Mouse (Mus musculus) embryonic facial prominence, embryonic 13.5 days (tissue): ENCODE results near the gene Ctnnbl1. TPM values are rescaled to one million over a fixed set of nuclear protein-coding genes. Genes with fewer than 3 reads are reported as not detected.

Source experiments
- ATAC-seq: fragments of 200-750 bp; cut with Nextera tagmentation; 2 replicates; pipeline ENCODE4 v1.8.0; 2017; ENCODE audit warnings: low read depth; ENCODE audit not compliant: insufficient number of reproducible peaks, insufficient read depth, low FRiP score, low TSS enrichment
- H3K27ac ChIP-seq: fragments of 300-500 bp; sonication (generic); 2 replicates; pipeline ENCODE4 v1.5.1; 2015; ENCODE audit warnings: moderate library complexity, mild to moderate bottlenecking, inconsistent platforms
- H3K27me3 ChIP-seq: fragments of 300-500 bp; sonication (generic); 2 replicates; pipeline ENCODE4 v1.6.1; 2015; ENCODE audit warnings: mild to moderate bottlenecking, inconsistent platforms
- H3K36me3 ChIP-seq: fragments of 300-500 bp; sonication (generic); 2 replicates; pipeline ENCODE4 v1.6.1; 2015; ENCODE audit warnings: mild to moderate bottlenecking, inconsistent platforms
- H3K4me1 ChIP-seq: fragments of 300-500 bp; sonication (generic); 2 replicates; pipeline ENCODE4 v1.6.1; 2015; ENCODE audit warnings: inconsistent platforms
- H3K4me2 ChIP-seq: fragments of 300-500 bp; sonication (generic); 2 replicates; pipeline ENCODE4 v1.6.1; 2015; ENCODE audit warnings: moderate library complexity, mild to moderate bottlenecking, inconsistent platforms
- H3K4me3 ChIP-seq: fragments of 300-500 bp; sonication (generic); 2 replicates; pipeline ENCODE4 v1.5.1; 2015; ENCODE audit warnings: mild to moderate bottlenecking, inconsistent platforms
- H3K9ac ChIP-seq: fragments of 300-500 bp; sonication (generic); 2 replicates; pipeline ENCODE4 v1.6.1; 2015; ENCODE audit warnings: mild to moderate bottlenecking, inconsistent platforms
- H3K9me3 ChIP-seq: fragments of 300-500 bp; sonication (generic); 2 replicates; pipeline ENCODE4 v1.6.1; 2016; ENCODE audit warnings: inconsistent platforms
- WGBS: fragments of 180-500 bp; shearing (Covaris S2); methylation state at CpG from one replicate; pipeline ENCODE4 v1.1.7; 2015; ENCODE audit warnings: mixed read lengths; 5-methylcytosine and 5-hydroxymethylcytosine counted together
- polyA plus RNA-seq: library from polyadenylated mRNA; unstranded; fragments of >200 nt; fragmentation: Nextera tagmentation; extraction: Ambion mirVana; gene quantifications from 2 replicates; pipeline ENCODE4 v1.2.1, GENCODE M21; 2015

The Ctnnbl1 gene
- polyA plus RNA-seq, 1 experiment from 2014 or later, result 68.9 TPM

- H3K4me2 ChIP-seq, result no peak overlapping the region
- H3K4me1 ChIP-seq, result peaks cover 26% of the 10 kb centered on the region
- no peaks in the 10 kb centered on the region for H3K9me3 ChIP-seq
- ATAC-seq, result no peak
- no peak overlapping the region for H3K27ac ChIP-seq
- 47% methylated on average over 22 of the region's 22 CpGs for WGBS
- H3K27me3 ChIP-seq, result no peaks in the 10 kb centered on the region
- H3K4me3 ChIP-seq, result no peak overlapping the region
- no peaks in the 10 kb centered on the region for H3K36me3 ChIP-seq
- 0 out of 2 replicates have a peak overlapping the region, but pooled peaks have one; percentile 21 for H3K9ac ChIP-seq
These were observed 14.6 kb downstream of the Ctnnbl1 start for GRCm38 (mm10) chr2:157751589-157752373.

GRCm38 (mm10) chr2:157752374-157752743 lies 15.2 kb downstream of the Ctnnbl1 start:
- no peak overlapping the region for H3K4me2 ChIP-seq
- ATAC-seq, result no peak
- 60% methylated on average over 7 of the region's 7 CpGs for WGBS
- no peak overlapping the region for H3K9ac ChIP-seq
- H3K36me3 ChIP-seq, result no peaks in the 10 kb centered on the region
- no peaks in the 10 kb centered on the region for H3K27me3 ChIP-seq
- H3K4me1 ChIP-seq, result peaks cover 26% of the 10 kb centered on the region
- H3K9me3 ChIP-seq, result no peaks in the 10 kb centered on the region
- no peak overlapping the region for H3K4me3 ChIP-seq
- no peak overlapping the region for H3K27ac ChIP-seq

- Histone ChIP-seq H3K4me2 (no peak overlapping the region), H3K9me3 (no peaks in the 10 kb centered on the region), H3K27ac (no peak overlapping the region), H3K4me1 (peaks cover 23% of the 10 kb centered on the region), H3K9ac (no peak overlapping the region), H3K27me3 (no peaks in the 10 kb centered on the region), H3K36me3 (no peaks in the 10 kb centered on the region), H3K4me3 (no peak overlapping the region)
- ATAC-seq, result no peak
- 76% methylated on average over 7 of the region's 7 CpGs for WGBS
These were observed 18.6 kb downstream of the Ctnnbl1 start for GRCm38 (mm10) chr2:157755771-157756170.

DNA sequence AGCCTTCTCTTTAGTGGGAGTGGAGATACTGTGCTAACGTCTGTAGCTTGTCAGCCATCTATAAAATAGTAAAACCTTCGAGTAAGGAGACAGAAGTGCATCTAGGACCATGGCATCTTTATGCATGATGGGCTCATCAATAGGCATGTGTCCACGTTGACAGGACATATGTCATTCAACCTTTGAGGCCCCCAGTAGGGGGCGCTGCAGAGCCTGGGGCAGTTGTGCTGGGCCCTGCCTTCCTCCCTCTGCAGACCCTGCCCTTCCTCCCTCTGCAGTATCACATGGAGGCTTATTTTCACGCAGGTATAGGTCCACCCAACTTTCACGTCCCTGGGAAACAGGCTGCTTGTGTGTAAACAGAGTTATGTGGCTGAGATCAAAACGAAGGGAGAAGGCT lies 19.0 kb downstream of the Ctnnbl1 start:
- Histone ChIP-seq H3K36me3 (no peaks in the 10 kb centered on the region), H3K4me2 (no peak overlapping the region), H3K9me3 (no peaks in the 10 kb centered on the region), H3K9ac (no peak overlapping the region), H3K27me3 (no peaks in the 10 kb centered on the region), H3K4me1 (peaks cover 19% of the 10 kb centered on the region), H3K27ac (no peak overlapping the region), H3K4me3 (no peak overlapping the region)
- WGBS, result 74% methylated on average over 7 of the region's 7 CpGs
- ATAC-seq, result no peak

- H3K27ac ChIP-seq, result no peak overlapping the region
- H3K27me3 ChIP-seq, result no peaks in the 10 kb centered on the region
- no peak overlapping the region for H3K4me2 ChIP-seq
- H3K36me3 ChIP-seq, result no peaks in the 10 kb centered on the region
- 0 out of 2 replicates have a peak, but pooled peaks cover 4% of the 10 kb centered on the region for H3K4me1 ChIP-seq
- no peak for ATAC-seq
- no peak overlapping the region for H3K9ac ChIP-seq
- H3K4me3 ChIP-seq, result no peak overlapping the region
- no peaks in the 10 kb centered on the region for H3K9me3 ChIP-seq
- WGBS, result 93% methylated on average over 5 of the region's 5 CpGs
These were observed 21.2 kb downstream of the Ctnnbl1 start for GRCm38 (mm10) chr2:157758395-157758794.

DNA sequence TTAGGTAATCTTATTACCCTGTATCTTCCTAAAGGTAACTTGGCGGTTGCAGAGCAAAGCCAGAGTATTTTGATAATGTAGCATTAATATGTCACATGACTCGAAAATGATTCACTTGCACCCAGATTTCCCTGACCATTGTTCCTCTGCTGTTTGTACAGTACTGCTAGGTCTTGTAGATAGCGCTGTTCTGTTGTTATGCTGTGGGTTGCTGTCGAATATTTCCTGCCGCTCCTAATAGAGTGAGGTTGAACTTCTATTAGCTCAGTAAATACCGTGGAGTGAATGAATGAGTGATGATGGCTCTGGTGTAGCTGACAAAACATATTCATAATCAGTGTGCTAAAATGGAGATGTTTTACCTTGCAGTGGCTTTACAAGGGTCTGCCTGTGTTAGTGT lies 22.5 kb downstream of the Ctnnbl1 start:
- 86% methylated on average over 6 of the region's 6 CpGs for WGBS
- no peak overlapping the region for H3K9ac ChIP-seq
- no peak overlapping the region for H3K4me2 ChIP-seq
- H3K36me3 ChIP-seq, result no peaks in the 10 kb centered on the region
- no peak overlapping the region for H3K4me3 ChIP-seq
- no peak overlapping the region for H3K27ac ChIP-seq
- no peak for ATAC-seq
- H3K9me3 ChIP-seq, result no peaks in the 10 kb centered on the region
- no peaks in the 10 kb centered on the region for H3K27me3 ChIP-seq
- 0 out of 2 replicates have a peak, but pooled peaks cover 4% of the 10 kb centered on the region for H3K4me1 ChIP-seq

- no peak overlapping the region for H3K4me3 ChIP-seq
- H3K4me1 ChIP-seq, result peaks cover 27% of the 10 kb centered on the region
- no peak for ATAC-seq
- H3K4me2 ChIP-seq, result no peak overlapping the region
- WGBS, result 90% methylated on average over 4 of the region's 4 CpGs
- H3K27ac ChIP-seq, result no peak overlapping the region
- no peaks in the 10 kb centered on the region for H3K9me3 ChIP-seq
- no peaks in the 10 kb centered on the region for H3K27me3 ChIP-seq
- H3K9ac ChIP-seq, result no peak overlapping the region
- no peaks in the 10 kb centered on the region for H3K36me3 ChIP-seq
These were observed 25.7 kb downstream of the Ctnnbl1 start for GRCm38 (mm10) chr2:157762903-157763302.

DNA sequence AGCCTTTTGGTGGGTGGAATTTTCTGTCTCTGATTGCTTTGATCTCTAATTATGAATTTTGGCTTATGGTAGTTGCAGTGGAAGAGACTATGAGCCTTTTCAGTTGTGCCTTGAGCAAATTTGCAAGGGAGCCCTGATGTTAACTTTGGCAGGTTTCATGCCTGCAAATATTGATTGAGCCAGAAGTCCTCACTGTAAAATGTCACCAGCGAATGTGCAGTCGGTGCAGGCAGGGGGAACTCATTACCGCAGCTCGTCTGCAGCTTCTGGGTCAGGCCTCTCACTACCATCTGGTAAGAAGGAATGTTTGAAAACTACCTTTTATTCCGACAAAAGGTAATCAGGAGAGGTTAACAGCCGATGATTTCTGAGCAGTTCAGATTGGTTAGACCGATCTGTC lies 29.4 kb downstream of the Ctnnbl1 start:
- H3K36me3 ChIP-seq, result no peaks in the 10 kb centered on the region
- peaks cover 40% of the 10 kb centered on the region for H3K4me1 ChIP-seq
- ATAC-seq, result no peak
- H3K9ac ChIP-seq, result no peak overlapping the region
- 52% methylated on average over 7 of the region's 7 CpGs for WGBS
- no peak overlapping the region for H3K4me2 ChIP-seq
- no peaks in the 10 kb centered on the region for H3K9me3 ChIP-seq
- H3K27ac ChIP-seq, result no peak overlapping the region
- H3K27me3 ChIP-seq, result no peaks in the 10 kb centered on the region
- H3K4me3 ChIP-seq, result no peak overlapping the region

DNA sequence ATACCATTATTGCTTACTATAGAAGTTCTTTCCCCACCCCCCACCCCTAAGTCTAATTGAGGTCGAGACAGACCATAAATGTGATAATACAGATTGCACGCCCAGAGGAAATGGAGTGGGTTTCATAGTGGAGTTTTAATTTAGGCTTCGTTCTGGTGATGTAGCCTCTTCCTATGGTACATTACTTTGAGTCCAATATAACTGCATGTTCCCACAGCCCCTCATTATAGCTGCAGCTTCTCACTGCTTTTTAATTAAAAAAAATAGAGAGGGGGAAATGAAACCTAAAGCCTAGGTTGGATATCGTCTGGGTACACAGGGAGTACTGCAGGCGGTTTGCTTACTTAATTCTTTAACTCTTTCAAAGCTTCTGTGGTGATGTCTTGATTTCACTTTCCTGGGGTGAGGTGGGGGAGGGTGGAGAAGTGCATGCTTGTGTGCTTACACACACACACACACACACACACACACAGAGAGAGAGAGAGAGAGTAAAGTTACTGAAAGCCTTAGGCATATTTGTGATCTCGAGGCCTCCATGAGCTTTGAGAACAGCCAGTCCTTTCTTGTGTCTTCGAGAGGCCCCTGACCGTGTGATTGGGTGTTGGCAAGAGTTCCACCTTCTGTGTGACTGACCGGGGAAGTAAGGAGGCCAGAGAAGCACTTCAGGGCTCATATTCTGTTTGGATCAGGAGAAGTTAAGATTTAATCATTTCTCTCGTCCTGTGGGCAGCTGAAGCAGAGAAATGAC lies 31.7 kb downstream of the Ctnnbl1 start:
- H3K27ac ChIP-seq, result peak overlapping the region; percentile 35; the same call in 1 of the 2 replicates
- no peak for ATAC-seq
- H3K4me1 ChIP-seq, result peaks cover 40% of the 10 kb centered on the region
- no peak overlapping the region for H3K9ac ChIP-seq
- no peaks in the 10 kb centered on the region for H3K36me3 ChIP-seq
- H3K4me2 ChIP-seq, result no peak overlapping the region
- 19% methylated on average over 10 of the region's 10 CpGs for WGBS
- H3K4me3 ChIP-seq, result no peak overlapping the region
- H3K9me3 ChIP-seq, result no peaks in the 10 kb centered on the region
- no peaks in the 10 kb centered on the region for H3K27me3 ChIP-seq

DNA sequence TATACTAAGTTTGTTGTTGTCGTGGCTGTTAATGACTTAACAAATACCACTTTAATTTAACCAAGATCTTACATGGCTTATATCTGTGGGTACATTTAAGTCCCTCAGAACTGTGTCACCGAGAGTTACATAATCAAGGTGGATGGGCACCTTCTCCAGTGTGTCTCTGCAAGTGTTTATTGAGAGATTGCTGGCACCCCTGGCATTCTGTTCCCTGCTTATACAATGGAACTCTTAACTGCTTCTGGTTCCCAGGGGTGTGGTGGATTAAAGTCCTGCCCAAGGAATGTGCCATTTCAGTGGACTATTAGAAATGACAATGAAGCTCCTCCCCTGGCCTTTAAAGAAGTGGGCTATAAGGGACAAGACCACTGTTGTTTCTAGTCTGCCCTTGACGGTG lies 33.6 kb downstream of the Ctnnbl1 start:
- no peak overlapping the region for H3K27ac ChIP-seq
- WGBS, result 82% methylated on average over 3 of the region's 3 CpGs
- H3K9me3 ChIP-seq, result no peaks in the 10 kb centered on the region
- H3K4me1 ChIP-seq, result peaks cover 31% of the 10 kb centered on the region
- no peaks in the 10 kb centered on the region for H3K27me3 ChIP-seq
- no peak overlapping the region for H3K4me3 ChIP-seq
- no peak for ATAC-seq
- no peak overlapping the region for H3K9ac ChIP-seq
- no peak overlapping the region for H3K4me2 ChIP-seq
- H3K36me3 ChIP-seq, result peaks cover 15% of the 10 kb centered on the region

DNA sequence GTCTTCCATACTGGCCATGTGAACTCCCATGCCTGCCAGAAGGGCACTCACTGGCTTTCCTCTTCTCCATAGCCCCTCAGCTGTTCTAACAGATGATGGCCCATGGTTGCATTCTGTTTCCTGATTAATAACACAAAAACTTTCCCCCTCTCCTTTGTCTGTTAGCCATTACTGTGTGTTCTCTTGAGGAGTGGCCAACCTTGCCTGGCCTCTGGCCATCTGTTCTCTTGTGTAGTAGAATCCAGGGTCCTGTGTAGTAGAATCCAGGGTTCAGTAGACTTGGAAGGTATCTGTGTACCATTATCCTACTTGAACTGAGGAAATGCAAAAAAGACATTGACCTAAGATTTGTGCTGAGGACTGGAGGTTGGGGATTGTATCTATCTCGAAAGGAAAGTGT lies 36.5 kb downstream of the Ctnnbl1 start:
- Histone ChIP-seq H3K27me3 (no peaks in the 10 kb centered on the region), H3K4me1 (peaks cover 11% of the 10 kb centered on the region), H3K27ac (no peak overlapping the region), H3K9ac (no peak overlapping the region), H3K4me3 (no peak overlapping the region), H3K9me3 (no peaks in the 10 kb centered on the region), H3K36me3 (peaks cover 24% of the 10 kb centered on the region), H3K4me2 (no peak overlapping the region)
- 84% methylated on average over 1 of the region's 1 CpGs for WGBS
- ATAC-seq, result no peak

GRCm38 (mm10) chr2:157775957-157776356 lies 38.8 kb downstream of the Ctnnbl1 start:
- Histone ChIP-seq H3K27me3 (no peaks in the 10 kb centered on the region), H3K4me2 (no peak overlapping the region), H3K4me3 (no peak overlapping the region), H3K4me1 (no peaks in the 10 kb centered on the region), H3K9ac (no peak overlapping the region), H3K36me3 (peaks cover 38% of the 10 kb centered on the region), H3K9me3 (no peaks in the 10 kb centered on the region), H3K27ac (no peak overlapping the region)
- 79% methylated on average over 2 of the region's 2 CpGs for WGBS
- ATAC-seq, result no peak
